Comparison of ENCODE assay signal across 19 mouse cellular contexts in the genomic region with DNA sequence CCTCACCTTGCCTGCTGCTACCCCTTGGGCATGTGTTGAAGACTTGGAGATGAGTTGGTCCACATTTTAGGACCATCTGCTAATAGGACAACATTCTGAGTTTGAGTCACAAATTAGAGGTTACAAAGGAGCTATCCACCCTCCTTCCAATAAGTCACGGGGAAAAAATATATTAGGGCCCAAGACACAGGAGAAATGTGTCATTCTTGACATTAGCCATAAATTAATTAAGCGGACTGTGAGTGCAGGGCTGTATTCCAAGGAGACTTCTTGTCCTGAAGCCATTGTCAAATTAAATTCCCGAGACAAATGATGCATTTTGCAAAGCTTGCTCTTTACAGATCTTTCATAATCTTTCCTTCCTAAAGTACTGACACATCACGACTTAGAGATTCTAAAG.
"Had no signal": no experiment of that assay in that cellular context is flagged by ENCODE, and none has a peak within 500 bp of the region (broad histone marks: within the 10 kb centered on the region; RNA-seq: fewer than 3 reads in every experiment).

No protein-coding gene starts in this region.

- ATAC-seq: intestine, embryonic 15.5 days; liver, postnatal 0 days; lung, postnatal 0 days had no signal

- DNase-seq: kidney, adult 11 months; kidney, postnatal 4 days; left cerebral cortex, postnatal 4 days; liver, postnatal 0 days; lung, embryonic 14.5 days; right cerebral cortex, postnatal 25 days; spleen, adult 18-20 months; thymus, postnatal 25 days had no signal

- H3K4me2 ChIP-seq: intestine, embryonic 15.5 days; kidney, embryonic 15.5 days; limb, embryonic 12.5 days; limb, embryonic 15.5 days; liver, embryonic 11.5 days; lung, embryonic 14.5 days; neural tube, embryonic 12.5 days; neural tube, embryonic 15.5 days; stomach, embryonic 15.5 days had no signal

- H3K27ac ChIP-seq: intestine, embryonic 15.5 days; kidney, embryonic 15.5 days; limb, embryonic 12.5 days; limb, embryonic 15.5 days; liver, embryonic 14.5 days; macrophage; neural tube, embryonic 12.5 days; neural tube, embryonic 15.5 days; stomach, embryonic 15.5 days had no signal

- H3K27me3 ChIP-seq: intestine, embryonic 15.5 days; kidney, embryonic 15.5 days; limb, embryonic 12.5 days; limb, embryonic 15.5 days; neural tube, embryonic 12.5 days; neural tube, embryonic 15.5 days; stomach, embryonic 15.5 days had no signal

- H3K4me3 ChIP-seq: intestine, embryonic 15.5 days; kidney, embryonic 15.5 days; limb, embryonic 12.5 days; limb, embryonic 15.5 days; neural tube, embryonic 12.5 days; neural tube, embryonic 15.5 days; stomach, embryonic 15.5 days had no signal

- H3K9me3 ChIP-seq: intestine, embryonic 15.5 days; kidney, embryonic 15.5 days; limb, embryonic 12.5 days; limb, embryonic 15.5 days; neural tube, embryonic 12.5 days; neural tube, embryonic 15.5 days; stomach, embryonic 15.5 days had no signal

- H3K4me1 ChIP-seq: intestine, embryonic 15.5 days; neural tube, embryonic 12.5 days; neural tube, embryonic 15.5 days; stomach, embryonic 15.5 days had no signal

- H3K36me3 ChIP-seq: intestine, embryonic 15.5 days; kidney, embryonic 15.5 days; limb, embryonic 12.5 days; limb, embryonic 15.5 days; neural tube, embryonic 12.5 days; neural tube, embryonic 15.5 days; stomach, embryonic 15.5 days had no signal

- H3K9ac ChIP-seq: intestine, embryonic 15.5 days; kidney, embryonic 15.5 days; limb, embryonic 12.5 days; limb, embryonic 15.5 days; liver, embryonic 14.5 days; liver, postnatal 0 days; lung, embryonic 14.5 days; neural tube, embryonic 12.5 days; neural tube, embryonic 15.5 days; stomach, embryonic 15.5 days had no signal
